Mouse (Mus musculus): ENCODE measurements around the gene Zfyve27. TPM values are rescaled to one million over a fixed set of nuclear protein-coding genes. Genes with fewer than 3 reads are reported as not detected.

The Zfyve27 gene
- total and polyA plus RNA-seq, 2 experiments from 2014 or later, result 48.8 to 83.9 TPM

- peaks cover 41% of the 10 kb centered on the region for H3K36me3 ChIP-seq (ENCODE audit: insufficient read depth, low read length)
- no peak overlapping the region for H3K27ac ChIP-seq (ENCODE audit: low read depth, low read length)
- 21% methylated on average over 5 of the region's 5 CpGs for WGBS
- no peak overlapping the region for H3K4me2 ChIP-seq (ENCODE audit: low read depth, low read length, poor library complexity, severe bottlenecking)
- no peaks in the 10 kb centered on the region for H3K4me1 ChIP-seq (ENCODE audit: insufficient read depth, low read length)
- no peak overlapping the region for H3K4me3 ChIP-seq (ENCODE audit: low read depth, low read length)
- H3K9me3 ChIP-seq (ENCODE audit: low read length), result no peaks in the 10 kb centered on the region
- no peak overlapping the region for H3K9ac ChIP-seq (replicated peaks; ENCODE audit: low read length, poor library complexity, severe bottlenecking)
- TF ChIP-seq CTCF (IDR thresholded peaks at IDR 0.05), result peak; percentile 83
- ATAC-seq (ENCODE audit: low FRiP score), result peak; percentile 58; the same call in 1 of the 2 replicates
- DNase-seq (ENCODE audit: low spot score), result peak; percentile 66
- H3K27me3 ChIP-seq (ENCODE audit: insufficient read depth, low read length), result no peaks in the 10 kb centered on the region
Observed at GRCm38 (mm10) chr19:42190494-42190893, 26.7 kb downstream of the Zfyve27 start.

GRCm38 (mm10) chr19:42193311-42193710, 29.6 kb downstream of the Zfyve27 start:
- TF ChIP-seq CTCF (IDR thresholded peaks at IDR 0.05), result no peak
- 38% methylated on average over 2 of the region's 2 CpGs for WGBS
- peaks cover 1% of the 10 kb centered on the region; the same call in 1 of the 2 replicates for H3K27me3 ChIP-seq (ENCODE audit: insufficient read depth, low read length)
- no peaks in the 10 kb centered on the region for H3K9me3 ChIP-seq (ENCODE audit: low read length)
- H3K36me3 ChIP-seq (ENCODE audit: insufficient read depth, low read length), result peaks cover 24% of the 10 kb centered on the region
- no peak overlapping the region for H3K4me3 ChIP-seq (ENCODE audit: low read depth, low read length)
- no peak overlapping the region for H3K9ac ChIP-seq (replicated peaks; ENCODE audit: low read length, poor library complexity, severe bottlenecking)
- ATAC-seq (ENCODE audit: low FRiP score) (peak; percentile 52), DNase-seq (ENCODE audit: low spot score) (peak; percentile 47)
- no peak overlapping the region for H3K4me2 ChIP-seq (ENCODE audit: low read depth, low read length, poor library complexity, severe bottlenecking)
- no peak overlapping the region for H3K27ac ChIP-seq (ENCODE audit: low read depth, low read length)
- H3K4me1 ChIP-seq (ENCODE audit: insufficient read depth, low read length), result no peaks in the 10 kb centered on the region

DNA sequence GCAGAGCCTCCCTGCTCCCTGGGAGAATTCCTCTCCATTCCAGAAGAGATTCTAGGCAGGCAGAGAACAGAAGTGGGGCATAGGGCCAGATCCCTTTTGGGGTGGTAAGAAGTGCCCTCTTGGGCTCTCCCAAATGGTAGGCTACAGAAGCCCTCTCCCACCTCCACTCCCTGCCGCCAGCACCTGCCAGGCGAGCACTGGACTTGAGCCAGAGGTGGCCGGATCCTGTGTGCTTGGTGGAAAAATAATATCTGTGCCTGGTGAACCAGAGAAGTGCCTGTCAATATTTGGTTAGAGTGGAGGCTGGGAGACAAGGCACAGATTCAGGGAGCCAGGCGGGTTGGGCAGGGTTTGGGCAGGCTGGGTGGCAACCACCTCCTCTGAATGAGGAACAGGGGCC, 32.6 kb downstream of the Zfyve27 start:
- ATAC-seq (ENCODE audit: low FRiP score) (no peak), DNase-seq (ENCODE audit: low spot score) (no peak)
- Histone ChIP-seq H3K27me3 (ENCODE audit: insufficient read depth, low read length) (peaks cover 30% of the 10 kb centered on the region), H3K4me1 (ENCODE audit: insufficient read depth, low read length) (no peaks in the 10 kb centered on the region), H3K9ac (replicated peaks; ENCODE audit: low read length, poor library complexity, severe bottlenecking) (no peak overlapping the region), H3K4me3 (ENCODE audit: low read depth, low read length) (no peak overlapping the region), H3K4me2 (ENCODE audit: low read depth, low read length, poor library complexity, severe bottlenecking) (no peak overlapping the region), H3K36me3 (ENCODE audit: insufficient read depth, low read length) (peaks cover 10% of the 10 kb centered on the region), H3K9me3 (ENCODE audit: low read length) (no peaks in the 10 kb centered on the region), H3K27ac (ENCODE audit: low read depth, low read length) (no peak overlapping the region)
- no peak for TF ChIP-seq CTCF (IDR thresholded peaks at IDR 0.05)
- 84% methylated on average over 4 of the region's 4 CpGs for WGBS

GRCm38 (mm10) chr19:42197066-42197465, 33.3 kb downstream of the Zfyve27 start:
- DNase-seq (ENCODE audit: low spot score) (peak; percentile 32), ATAC-seq (ENCODE audit: low FRiP score) (no peak)
- no peaks in the 10 kb centered on the region for H3K4me1 ChIP-seq (ENCODE audit: insufficient read depth, low read length)
- no peaks in the 10 kb centered on the region for H3K9me3 ChIP-seq (ENCODE audit: low read length)
- H3K4me2 ChIP-seq (ENCODE audit: low read depth, low read length, poor library complexity, severe bottlenecking), result no peak overlapping the region
- H3K9ac ChIP-seq (replicated peaks; ENCODE audit: low read length, poor library complexity, severe bottlenecking), result no peak overlapping the region
- no peak overlapping the region for H3K27ac ChIP-seq (ENCODE audit: low read depth, low read length)
- 66% methylated on average over 4 of the region's 4 CpGs for WGBS
- H3K4me3 ChIP-seq (ENCODE audit: low read depth, low read length), result no peak overlapping the region
- peak; percentile 71 for TF ChIP-seq CTCF (IDR thresholded peaks at IDR 0.05)
- H3K27me3 ChIP-seq (ENCODE audit: insufficient read depth, low read length), result peaks cover 37% of the 10 kb centered on the region
- H3K36me3 ChIP-seq (ENCODE audit: insufficient read depth, low read length), result peaks cover 3% of the 10 kb centered on the region; the same call in 1 of the 2 replicates

GRCm38 (mm10) chr19:42198026-42198425, 34.3 kb downstream of the Zfyve27 start:
- no peak overlapping the region for H3K27ac ChIP-seq (ENCODE audit: low read depth, low read length)
- H3K4me3 ChIP-seq (ENCODE audit: low read depth, low read length), result no peak overlapping the region
- no peak for TF ChIP-seq CTCF (IDR thresholded peaks at IDR 0.05)
- H3K9me3 ChIP-seq (ENCODE audit: low read length), result no peaks in the 10 kb centered on the region
- H3K4me1 ChIP-seq (ENCODE audit: insufficient read depth, low read length), result no peaks in the 10 kb centered on the region
- no peak for DNase-seq (ENCODE audit: low spot score)
- no peak for ATAC-seq (ENCODE audit: low FRiP score)
- 0 out of 2 replicates have a peak, but pooled peaks cover 3% of the 10 kb centered on the region for H3K36me3 ChIP-seq (ENCODE audit: insufficient read depth, low read length)
- H3K9ac ChIP-seq (replicated peaks; ENCODE audit: low read length, poor library complexity, severe bottlenecking), result no peak overlapping the region
- no peak overlapping the region for H3K4me2 ChIP-seq (ENCODE audit: low read depth, low read length, poor library complexity, severe bottlenecking)
- peaks cover 46% of the 10 kb centered on the region for H3K27me3 ChIP-seq (ENCODE audit: insufficient read depth, low read length)
- 44% methylated on average over 11 of the region's 11 CpGs for WGBS

GRCm38 (mm10) chr19:42201696-42202381, 38.1 kb downstream of the Zfyve27 start, which contains the start of gene Sfrp5:
Gene Sfrp5 (minus strand): TSS chr19:42202252.
- H3K36me3 ChIP-seq (ENCODE audit: insufficient read depth, low read length), result no peaks in the 10 kb centered on the region
- WGBS, result under 1% methylated on average over 60 of the region's 60 CpGs
- no peaks in the 10 kb centered on the region for H3K4me1 ChIP-seq (ENCODE audit: insufficient read depth, low read length)
- H3K9ac ChIP-seq (replicated peaks; ENCODE audit: low read length, poor library complexity, severe bottlenecking), result peak within 1 kb of the TSS; percentile 19; the same call in 1 of the 2 replicates
- TF ChIP-seq CTCF (IDR thresholded peaks at IDR 0.05), result no peak
- peak within 1 kb of the TSS; percentile 29 for H3K4me3 ChIP-seq (ENCODE audit: low read depth, low read length)
- H3K9me3 ChIP-seq (ENCODE audit: low read length), result no peaks in the 10 kb centered on the region
- no peak for ATAC-seq (ENCODE audit: low FRiP score)
- H3K4me2 ChIP-seq (ENCODE audit: low read depth, low read length, poor library complexity, severe bottlenecking), result peak within 1 kb of the TSS; percentile 46
- DNase-seq (ENCODE audit: low spot score), result no peak
- H3K27me3 ChIP-seq (ENCODE audit: insufficient read depth, low read length), result peaks cover 57% of the 10 kb centered on the region
- H3K27ac ChIP-seq (ENCODE audit: low read depth, low read length), result no peak within 1 kb of the TSS
